Mouse (Mus musculus) brown adipose tissue, adult 24 weeks (tissue): ENCODE measurements around the gene Dlgap1. TPM values are rescaled to one million over a fixed set of nuclear protein-coding genes. Genes with fewer than 3 reads are reported as not detected.
A peak's percentile ranks its signal among the peaks of the same experiment; 100 is the strongest.

ENCODE experiments used
- H3K27ac ChIP-seq: fragments of 200-500 bp; replicated peaks from 2 replicates; pipeline ENCODE4 v1.5.1; 2012; ENCODE audit warnings: low read depth, mild to moderate bottlenecking, low read length
- H3K4me1 ChIP-seq: fragments of 200-500 bp; 2 replicates; pipeline ENCODE4 v1.6.1; 2012; ENCODE audit warnings: low read length, mixed read lengths; ENCODE audit not compliant: control insufficient read depth, insufficient read depth, insufficient read length
- H3K4me3 ChIP-seq: fragments of 200-500 bp; 2 replicates; pipeline ENCODE4 v1.5.1; 2012; ENCODE audit warnings: low read depth, mild to moderate bottlenecking, low read length, moderate library complexity; ENCODE audit not compliant: insufficient read depth
- polyA plus RNA-seq: library from polyadenylated mRNA; stranded (reverse); fragments of >200 nt; gene quantifications from 2 replicates; pipeline ENCODE4 v1.2.4, GENCODE M21; 2012; ENCODE audit not compliant: missing spikeins, insufficient read depth, insufficient read length

Dlgap1 gene
- polyA plus RNA-seq, 1 experiment = 1.2 TPM

GRCm38 (mm10) chr17:70673985-70674384 is 705.1 kb downstream of the Dlgap1 start:
- no peak overlapping the region for H3K4me3 ChIP-seq
- no peaks in the 10 kb centered on the region for H3K4me1 ChIP-seq
- H3K27ac ChIP-seq = no peak overlapping the region

- no peaks in the 10 kb centered on the region for H3K4me1 ChIP-seq
- no peak overlapping the region for H3K4me3 ChIP-seq
- no peak overlapping the region for H3K27ac ChIP-seq
These were observed 707.6 kb downstream of the Dlgap1 start for GRCm38 (mm10) chr17:70676522-70676921.

- no peaks in the 10 kb centered on the region for H3K4me1 ChIP-seq
- no peak overlapping the region for H3K4me3 ChIP-seq
- H3K27ac ChIP-seq = no peak overlapping the region
These were observed 714.8 kb downstream of the Dlgap1 start for GRCm38 (mm10) chr17:70683561-70684167.

GRCm38 (mm10) chr17:70690174-70690573 is 721.3 kb downstream of the Dlgap1 start:
- no peaks in the 10 kb centered on the region for H3K4me1 ChIP-seq
- no peak overlapping the region for H3K27ac ChIP-seq
- H3K4me3 ChIP-seq = no peak overlapping the region

GRCm38 (mm10) chr17:70690598-70690997 is 721.7 kb downstream of the Dlgap1 start:
- H3K27ac ChIP-seq = no peak overlapping the region
- H3K4me3 ChIP-seq = no peak overlapping the region
- no peaks in the 10 kb centered on the region for H3K4me1 ChIP-seq

GRCm38 (mm10) chr17:70706976-70707818 is 738.3 kb downstream of the Dlgap1 start:
- H3K4me1 ChIP-seq = peaks cover 4% of the 10 kb centered on the region
- H3K4me3 ChIP-seq = no peak overlapping the region

GRCm38 (mm10) chr17:70707819-70708140 is 738.9 kb downstream of the Dlgap1 start:
- H3K4me1 ChIP-seq = peaks cover 4% of the 10 kb centered on the region
- no peak overlapping the region for H3K4me3 ChIP-seq
- H3K27ac ChIP-seq = no peak overlapping the region

More at GRCm38 (mm10) chr17:70706976-70707818, 738.3 kb downstream of the Dlgap1 start:
- no peak overlapping the region for H3K27ac ChIP-seq

- Histone ChIP-seq H3K4me1 (peaks cover 4% of the 10 kb centered on the region), H3K4me3 (no peak overlapping the region), H3K27ac (no peak overlapping the region)
These were observed 740.7 kb downstream of the Dlgap1 start for GRCm38 (mm10) chr17:70709545-70709944.

DNA sequence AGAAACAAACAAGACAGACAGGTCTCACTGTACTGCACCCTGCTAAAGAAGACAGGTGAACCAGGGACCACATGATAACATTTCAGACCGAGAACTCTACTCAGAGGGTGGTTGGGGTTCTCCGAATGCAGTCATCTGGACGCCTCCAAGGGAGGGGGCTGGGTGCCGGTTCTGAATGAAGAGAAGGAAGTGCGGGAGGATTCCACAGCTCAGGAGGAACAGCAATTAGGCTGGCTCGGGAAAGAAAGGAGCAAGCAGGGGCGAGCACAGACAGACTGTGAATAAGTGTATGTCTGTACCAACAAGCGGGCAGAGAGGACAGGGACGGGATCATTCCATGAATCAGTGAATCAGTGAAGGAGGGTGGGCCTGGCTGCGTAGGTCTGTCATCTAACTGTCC is 744.6 kb downstream of the Dlgap1 start:
- H3K4me3 ChIP-seq = no peak overlapping the region
- no peaks in the 10 kb centered on the region for H3K4me1 ChIP-seq
- no peak overlapping the region for H3K27ac ChIP-seq

DNA sequence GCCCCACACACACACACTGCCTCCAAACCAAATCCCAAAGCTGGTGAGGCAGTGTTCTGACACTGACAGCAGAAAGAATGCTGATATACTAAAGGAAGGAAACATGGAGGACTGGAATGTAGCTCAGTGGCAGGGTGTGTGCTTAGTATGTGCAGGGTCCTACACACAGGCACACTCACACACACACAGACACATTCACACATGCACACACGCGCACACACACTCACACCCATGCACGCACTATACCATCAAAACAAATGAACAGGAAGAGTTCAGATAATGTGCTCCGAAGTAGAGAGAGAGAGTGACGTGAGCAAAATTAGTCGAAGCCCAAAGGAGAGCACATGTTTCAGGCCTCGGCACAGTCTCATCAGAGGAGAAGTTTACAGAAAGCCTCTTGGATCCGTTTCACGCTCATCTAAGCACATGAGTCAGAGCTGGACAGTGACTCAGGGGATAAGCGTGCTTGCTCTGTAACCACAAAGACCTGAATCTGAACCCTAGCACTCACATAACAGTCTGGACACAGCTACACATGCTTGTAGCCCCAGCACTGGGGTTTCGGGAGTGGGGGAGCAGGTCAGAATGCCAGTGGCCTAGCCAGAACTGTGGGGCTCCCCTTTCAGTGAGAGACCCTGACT is 750.9 kb downstream of the Dlgap1 start:
- no peak overlapping the region for H3K4me3 ChIP-seq
- H3K4me1 ChIP-seq = no peaks in the 10 kb centered on the region
- H3K27ac ChIP-seq = no peak overlapping the region

DNA sequence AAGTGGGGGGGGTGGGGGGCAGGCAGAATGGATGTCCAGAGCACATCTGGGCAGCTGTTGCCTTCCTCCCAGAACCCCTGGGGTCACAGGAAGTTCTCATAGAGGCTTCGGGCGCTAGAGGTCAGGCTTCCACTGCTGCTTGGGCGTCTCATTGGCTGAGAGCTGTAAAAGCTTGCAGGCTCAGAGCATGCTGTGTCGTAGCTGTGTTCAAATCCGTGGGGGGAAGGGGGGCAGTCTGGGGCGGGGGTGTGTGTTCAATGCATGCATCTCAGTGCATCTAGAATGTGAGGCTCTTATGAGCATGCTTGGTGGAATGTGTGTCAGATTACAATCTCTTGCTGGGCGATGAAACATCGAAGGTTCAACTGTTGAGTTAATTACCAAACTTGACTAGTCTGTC is 751.9 kb downstream of the Dlgap1 start:
- no peak overlapping the region for H3K27ac ChIP-seq
- no peak overlapping the region for H3K4me3 ChIP-seq
- H3K4me1 ChIP-seq = no peaks in the 10 kb centered on the region

GRCm38 (mm10) chr17:70722146-70722545 is 753.3 kb downstream of the Dlgap1 start:
- H3K27ac ChIP-seq = no peak overlapping the region
- no peak overlapping the region for H3K4me3 ChIP-seq
- H3K4me1 ChIP-seq = no peaks in the 10 kb centered on the region

GRCm38 (mm10) chr17:70728719-70729281 is 759.9 kb downstream of the Dlgap1 start:
- H3K27ac ChIP-seq = peak overlapping the region; percentile 74
- H3K4me3 ChIP-seq = no peak overlapping the region
- peaks cover 5% of the 10 kb centered on the region; the same call in 1 of the 2 replicates for H3K4me1 ChIP-seq

GRCm38 (mm10) chr17:70734728-70735127 is 765.9 kb downstream of the Dlgap1 start:
- Histone ChIP-seq H3K4me3 (no peak overlapping the region), H3K27ac (no peak overlapping the region), H3K4me1 (peaks cover 5% of the 10 kb centered on the region)

- Histone ChIP-seq H3K27ac (no peak overlapping the region), H3K4me1 (peaks cover 5% of the 10 kb centered on the region), H3K4me3 (no peak overlapping the region)
These were observed 766.5 kb downstream of the Dlgap1 start for GRCm38 (mm10) chr17:70735396-70735795.
